Mouse (Mus musculus) liver, embryonic 14.5 days (tissue): ENCODE results near the gene Olfr871. TPM values are rescaled to one million over a fixed set of nuclear protein-coding genes. Genes with fewer than 3 reads are reported as not detected.
"Not testable (repeated sequence)": the region's sequence is repeated elsewhere in the genome, so short reads cannot be mapped to it uniquely, and the experiment has no call there.

Experiments
- ATAC-seq: fragments of 200-750 bp; cut with Nextera tagmentation; 2 replicates; pipeline ENCODE4 v1.8.0; 2017; ENCODE audit warnings: moderate number of reproducible peaks, mild to moderate bottlenecking, moderate library complexity; ENCODE audit not compliant: insufficient read depth
- DNase-seq, 3 experiments: peaks; one replicate each; pipeline ENCODE4 v3.0.0-alpha.2; 2012 to 2013; ENCODE audit warnings: low read depth in 3 of 3, low spot score in 3 of 3
- H3K27ac ChIP-seq: fragments of 300-500 bp; sonication (generic); 2 replicates; pipeline ENCODE4 v1.5.1; 2014; ENCODE audit warnings: moderate library complexity, mild to moderate bottlenecking, control low read depth, inconsistent platforms
- H3K27me3 ChIP-seq: fragments of 300-500 bp; sonication (generic); 2 replicates; pipeline ENCODE4 v1.6.1; 2014; ENCODE audit warnings: mild to moderate bottlenecking, low read length, moderate library complexity; ENCODE audit not compliant: control insufficient read depth, insufficient read depth
- H3K36me3 ChIP-seq: fragments of 300-500 bp; sonication (generic); replicated peaks from 2 replicates; pipeline ENCODE4 v1.6.1; 2014; ENCODE audit warnings: low read depth; ENCODE audit not compliant: control insufficient read depth, insufficient read depth
- H3K4me1 ChIP-seq, 2 experiments: fragments of 200-500 bp in 1 of 2; fragments of 300-500 bp in 1 of 2; sonication (generic) in 1 of 2; replicated peaks; 2 replicates each; pipeline ENCODE4 v1.6.1; 2012 to 2014; ENCODE audit warnings: antibody characterized with exemption in 1 of 2, inconsistent platforms in 1 of 2, low read length in 1 of 2; ENCODE audit not compliant: control insufficient read depth in 2 of 2, insufficient read depth in 2 of 2
- H3K4me2 ChIP-seq: fragments of 300-500 bp; sonication (generic); 2 replicates; pipeline ENCODE4 v1.6.1; 2014; ENCODE audit warnings: low read depth, mild to moderate bottlenecking, control low read depth, moderate library complexity
- H3K4me3 ChIP-seq, 2 experiments: fragments of 200-500 bp in 1 of 2; fragments of 300-500 bp in 1 of 2; sonication (generic) in 1 of 2; 2 replicates each; pipeline ENCODE4 v1.5.1; 2012 to 2014; ENCODE audit warnings: low read depth in 2 of 2, low read length in 2 of 2, mild to moderate bottlenecking in 2 of 2, control low read depth in 1 of 2, inconsistent platforms in 1 of 2, moderate library complexity in 1 of 2; ENCODE audit not compliant: insufficient read depth in 1 of 2
- H3K9ac ChIP-seq: fragments of 300-500 bp; sonication (generic); replicated peaks from 2 replicates; pipeline ENCODE4 v1.6.1; 2014; ENCODE audit warnings: mild to moderate bottlenecking, control low read depth, moderate library complexity
- H3K9me3 ChIP-seq: fragments of 300-500 bp; sonication (generic); 2 replicates; pipeline ENCODE4 v1.6.1; 2016; ENCODE audit warnings: low read length, mixed read lengths; ENCODE audit not compliant: control insufficient read depth
- CTCF ChIP-seq: IDR thresholded peaks from 2 replicates; pipeline ENCODE4 v1.5.1; 2016; ENCODE audit warnings: antibody characterized with exemption, low read depth, control low read depth
- EP300 ChIP-seq: IDR thresholded peaks from 2 replicates; pipeline ENCODE4 v1.6.1; 2016; ENCODE audit warnings: antibody characterized with exemption, low read depth
- WGBS: fragments of 180-500 bp; shearing (Covaris S2); extraction: QIAGEN DNeasy Blood & Tissue Kit; methylation state at CpG from one replicate; pipeline ENCODE4 v1.1.7; 2014; ENCODE audit not compliant: insufficient replicate concordance; 5-methylcytosine and 5-hydroxymethylcytosine counted together
- polyA plus RNA-seq, 2 experiments: library from polyadenylated mRNA; depleted of rRNA in 1 of 2; stranded (reverse) in 1 of 2; unstranded in 1 of 2; fragments of >200 nt; fragmentation: Nextera tagmentation in 1 of 2; extraction: Ambion mirVana in 1 of 2; gene quantifications; 2 replicates each; pipeline versions ENCODE4 v1.2.1 to v1.2.3; 2012 to 2014

Olfr871 gene
- polyA plus RNA-seq (2012; rRNA removed): not detected in 2 replicates
- not detected in 2 replicates for polyA plus RNA-seq (2014; fragmentation: Nextera tagmentation; extraction: Ambion mirVana)

DNA sequence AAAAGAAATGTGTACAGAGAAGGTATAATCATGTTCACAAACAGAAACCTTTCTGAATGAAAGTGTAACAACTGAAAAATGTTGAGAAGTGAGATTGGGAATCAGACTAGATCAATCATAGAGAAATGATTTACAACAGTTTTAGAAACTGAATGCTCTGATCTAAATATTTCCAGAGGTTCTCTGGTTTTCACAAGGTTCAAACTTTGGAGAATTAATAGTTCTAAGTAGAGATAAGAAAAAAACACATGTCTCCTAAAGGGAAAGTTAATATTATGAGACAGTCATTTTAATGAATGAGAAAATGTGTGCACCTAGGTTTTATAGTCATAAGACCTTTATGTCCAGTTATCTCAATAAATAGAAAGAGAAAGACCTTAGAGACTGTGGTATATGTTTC lies at the start of gene Olfr871:
Gene Olfr871 (plus strand): TSS at position 301 of the 400 bp plus-strand sequence.
- Histone ChIP-seq H3K4me2 (no peak within 1 kb of the TSS), H3K4me3 (no peak within 1 kb of the TSS), H3K27ac (no peak within 1 kb of the TSS), H3K9me3 (no peaks in the 10 kb centered on the region), H3K27me3 (no peaks in the 10 kb centered on the region), H3K4me1 (no peaks in the 10 kb centered on the region), H3K9ac (no peak within 1 kb of the TSS), H3K36me3 (no peaks in the 10 kb centered on the region)
- ATAC-seq: no peak
- TF ChIP-seq CTCF (no peak), EP300 (no peak)
- no peak for DNase-seq

DNA sequence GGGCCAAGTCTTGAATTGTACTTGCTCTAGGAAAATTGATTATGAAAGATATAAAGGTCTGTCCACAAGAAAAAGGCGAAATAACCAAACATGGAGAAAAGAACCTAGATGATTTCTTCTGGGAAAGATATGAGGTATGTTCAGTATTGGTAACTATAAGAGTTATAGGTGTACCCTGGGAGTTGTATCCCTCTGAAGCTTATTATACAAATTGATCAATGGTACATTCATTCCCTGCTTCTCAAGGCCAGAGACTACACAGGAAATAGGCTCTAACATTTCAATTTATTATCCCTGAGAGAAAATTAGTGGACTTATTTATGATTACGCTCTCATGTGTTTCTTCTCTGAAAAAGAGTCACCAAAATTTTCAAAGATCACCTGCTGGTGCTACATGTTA lies 38.0 kb upstream of the Olfr871 start, which contains the start of gene Olfr870:
Gene Olfr870 (minus strand): TSS at position 101 of the 400 bp plus-strand sequence.
- TF ChIP-seq EP300 (no peak), CTCF (no peak)
- no peaks in the 10 kb centered on the region for H3K27me3 ChIP-seq
- no peaks in the 10 kb centered on the region for H3K4me1 ChIP-seq
- H3K4me3 ChIP-seq: no peak within 1 kb of the TSS
- no peak within 1 kb of the TSS for H3K27ac ChIP-seq
- H3K9me3 ChIP-seq: no peaks in the 10 kb centered on the region
- H3K4me2 ChIP-seq: no peak within 1 kb of the TSS
- H3K36me3 ChIP-seq: no peaks in the 10 kb centered on the region
- no peak within 1 kb of the TSS for H3K9ac ChIP-seq
- DNase-seq (no peak), ATAC-seq (no peak)
- WGBS: 41% methylated on average over 2 of the region's 2 CpGs

DNA sequence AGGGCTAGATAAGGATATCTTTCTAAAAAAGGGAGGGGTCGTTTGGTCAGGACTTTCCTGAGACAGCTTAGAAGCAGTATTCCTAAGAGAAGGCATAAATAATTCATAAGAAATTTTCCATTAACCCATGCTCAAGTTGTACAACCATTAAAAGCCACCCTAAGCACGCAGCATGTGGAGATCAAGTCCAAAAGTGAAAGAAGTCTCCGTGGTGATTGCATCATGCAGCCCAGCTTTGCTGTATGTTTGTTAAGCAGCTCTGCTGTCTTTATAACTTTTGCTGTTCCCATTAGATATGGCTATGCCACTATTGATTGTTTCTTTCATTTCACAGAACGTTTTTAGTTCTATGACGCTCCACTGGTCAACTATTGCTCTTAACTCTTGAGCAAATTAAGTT lies 32.5 kb upstream of the Olfr871 start:
- no peak for DNase-seq
- ATAC-seq: no peak
- no peaks in the 10 kb centered on the region for H3K4me1 ChIP-seq
- no peak overlapping the region for H3K9ac ChIP-seq
- 38% methylated on average over 5 of the region's 5 CpGs for WGBS
- no peak overlapping the region for H3K4me3 ChIP-seq
- TF ChIP-seq CTCF: no peak
- no peak for TF ChIP-seq EP300
- H3K36me3 ChIP-seq: no peaks in the 10 kb centered on the region
- H3K4me2 ChIP-seq: no peak overlapping the region
- no peaks in the 10 kb centered on the region for H3K9me3 ChIP-seq
- H3K27ac ChIP-seq: no peak overlapping the region
- H3K27me3 ChIP-seq: no peaks in the 10 kb centered on the region

DNA sequence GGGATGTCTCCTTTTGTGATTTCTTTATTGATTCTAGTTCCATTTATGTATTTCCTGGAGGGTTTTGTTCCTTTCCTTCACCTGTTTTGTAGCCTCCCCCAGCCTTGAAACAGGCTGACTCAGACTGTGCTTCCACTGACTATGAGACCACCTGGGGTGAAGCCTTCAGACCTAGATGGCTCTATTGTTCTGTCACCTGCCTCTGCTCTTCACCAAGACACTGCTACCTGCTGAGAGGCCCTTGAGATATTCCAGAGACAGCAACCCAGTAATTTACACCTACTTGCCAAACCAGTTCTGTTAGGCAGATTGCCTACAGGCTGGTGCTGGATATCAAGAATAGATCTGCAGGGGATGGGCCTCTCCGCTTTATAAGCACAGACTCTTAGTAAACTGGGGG lies 9.9 kb upstream of the Olfr871 start:
- no peak for DNase-seq
- Histone ChIP-seq H3K36me3 (no peaks in the 10 kb centered on the region), H3K9ac (no peak overlapping the region), H3K27ac (no peak overlapping the region), H3K4me3 (no peak overlapping the region), H3K4me2 (no peak overlapping the region), H3K9me3 (no peaks in the 10 kb centered on the region), H3K4me1 (no peaks in the 10 kb centered on the region), H3K27me3 (no peaks in the 10 kb centered on the region)
- TF ChIP-seq CTCF: no peak
- TF ChIP-seq EP300: no peak
- ATAC-seq: no peak
- 59% methylated on average over 1 of the region's 1 CpGs for WGBS

DNA sequence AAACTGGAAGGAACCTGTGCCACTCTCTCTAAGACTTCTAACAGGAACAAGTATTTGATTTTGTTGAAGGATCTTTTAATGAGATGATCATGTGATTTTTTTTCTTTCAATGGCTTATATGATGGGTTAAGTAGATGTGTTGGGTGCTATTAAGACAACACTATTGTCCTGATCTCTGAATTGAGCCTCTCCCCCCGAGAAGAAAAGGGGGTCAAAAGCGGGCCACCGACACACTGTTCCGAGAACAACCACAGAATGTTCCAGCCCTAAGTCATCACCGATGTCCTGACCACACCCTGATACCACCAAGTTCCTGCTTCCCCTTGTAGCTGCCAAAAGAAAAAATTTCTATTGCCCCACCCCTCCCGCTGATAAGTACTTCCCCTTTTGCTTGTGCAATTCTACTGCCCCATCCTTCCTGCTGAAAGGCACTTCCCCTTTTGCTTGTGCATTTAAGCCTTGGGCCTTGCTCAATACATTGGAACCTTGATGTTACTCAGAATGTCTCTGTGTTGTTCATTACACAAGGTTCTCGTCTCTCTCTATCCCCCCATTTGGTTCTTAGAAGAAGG lies 8.5 kb upstream of the Olfr871 start:
- H3K27ac ChIP-seq, H3K4me1 ChIP-seq, H3K4me3 ChIP-seq, H3K9ac ChIP-seq, H3K27me3 ChIP-seq, H3K9me3 ChIP-seq, DNase-seq, H3K36me3 ChIP-seq, ATAC-seq, H3K4me2 ChIP-seq: not testable (repeated sequence)
- 48% methylated on average over 7 of the region's 7 CpGs for WGBS
